Mouse (Mus musculus) liver, postnatal 0 days (tissue): Measurements from ENCODE around the gene Ankrd35. TPM values are rescaled to one million over a fixed set of nuclear protein-coding genes. Genes with fewer than 3 reads are reported as not detected.

Experiments
- ATAC-seq: fragments of 200-750 bp; cut with Nextera tagmentation; 2 replicates; pipeline ENCODE4 v1.8.0; 2017; ENCODE audit warnings: mild to moderate bottlenecking, moderate library complexity
- DNase-seq: peaks from one replicate; pipeline ENCODE4 v3.0.0-alpha.2; 2016
- H3K27ac ChIP-seq: fragments of 300-500 bp; sonication (generic); 2 replicates; pipeline ENCODE4 v1.5.1; 2014; ENCODE audit warnings: antibody characterized with exemption, moderate library complexity, mild to moderate bottlenecking, low read depth
- H3K27me3 ChIP-seq: fragments of 300-500 bp; sonication (generic); 2 replicates; pipeline ENCODE4 v1.6.1; 2014; ENCODE audit warnings: low read length, control low read depth, mixed read lengths; ENCODE audit not compliant: insufficient read depth
- H3K36me3 ChIP-seq: fragments of 300-500 bp; sonication (generic); replicated peaks from 2 replicates; pipeline ENCODE4 v1.6.1; 2014; ENCODE audit warnings: mild to moderate bottlenecking, control low read depth, low read length, moderate library complexity, mixed read lengths; ENCODE audit not compliant: insufficient read depth
- H3K4me1 ChIP-seq: fragments of 300-500 bp; sonication (generic); 2 replicates; pipeline ENCODE4 v1.6.1; 2014; ENCODE audit warnings: antibody characterized with exemption, mild to moderate bottlenecking, control low read depth; ENCODE audit not compliant: insufficient read depth
- H3K4me2 ChIP-seq: fragments of 300-500 bp; sonication (generic); 2 replicates; pipeline ENCODE4 v1.6.1; 2014; ENCODE audit warnings: low read depth, mild to moderate bottlenecking, low read length, moderate library complexity, mixed read lengths
- H3K4me3 ChIP-seq: fragments of 300-500 bp; sonication (generic); 2 replicates; pipeline ENCODE4 v1.5.1; 2014; ENCODE audit warnings: low read depth, low read length
- H3K9ac ChIP-seq: fragments of 300-500 bp; sonication (generic); replicated peaks from 2 replicates; pipeline ENCODE4 v1.6.1; 2014; ENCODE audit warnings: mild to moderate bottlenecking, moderate library complexity
- H3K9me3 ChIP-seq: fragments of 300-500 bp; sonication (generic); 2 replicates; pipeline ENCODE4 v1.6.1; 2016; ENCODE audit warnings: mild to moderate bottlenecking, control low read depth, low read length, mixed read lengths
- CTCF ChIP-seq: sonication (generic); IDR thresholded peaks from 2 replicates; pipeline ENCODE4 v1.5.1; 2016; ENCODE audit warnings: antibody characterized with exemption, low read depth
- EP300 ChIP-seq: IDR thresholded peaks from 2 replicates; pipeline ENCODE4 v1.6.1; 2016; ENCODE audit warnings: antibody characterized with exemption, low read depth, mild to moderate bottlenecking
- WGBS: fragments of 180-500 bp; shearing (Covaris S2); extraction: QIAGEN DNeasy Blood & Tissue Kit; methylation state at CpG from one replicate; pipeline ENCODE4 v1.1.7; 2014; ENCODE audit not compliant: insufficient replicate concordance; 5-methylcytosine and 5-hydroxymethylcytosine counted together
- polyA plus RNA-seq: library from polyadenylated mRNA; unstranded; fragments of >200 nt; fragmentation: Nextera tagmentation; extraction: Ambion mirVana; gene quantifications from 2 replicates; pipeline ENCODE4 v1.2.1, GENCODE M21; 2015

Ankrd35 gene
- polyA plus RNA-seq, 1 experiment from 2014 or later: 0.45 TPM

GRCm38 (mm10) chr3:96727828-96728633 lies 58.1 kb downstream of the Ankrd35 start:
- no peak; the same call in 1 of the 2 replicates for ATAC-seq

GRCm38 (mm10) chr3:96728634-96729402 lies 58.9 kb downstream of the Ankrd35 start:
- ATAC-seq (no peak), DNase-seq (no peak)
- 50% methylated on average over 7 of the region's 7 CpGs for WGBS
- H3K9me3 ChIP-seq: no peaks in the 10 kb centered on the region
- no peak for TF ChIP-seq CTCF
- H3K27me3 ChIP-seq: no peaks in the 10 kb centered on the region
- H3K9ac ChIP-seq: peak overlapping the region; percentile 96
- peaks cover 28% of the 10 kb centered on the region for H3K4me1 ChIP-seq
- H3K4me2 ChIP-seq: peak overlapping the region; percentile 82
- H3K27ac ChIP-seq: peak overlapping the region; percentile 88
- H3K36me3 ChIP-seq: peaks cover 3% of the 10 kb centered on the region
- H3K4me3 ChIP-seq: peak overlapping the region; percentile 90

More at GRCm38 (mm10) chr3:96727828-96728633, 58.1 kb downstream of the Ankrd35 start:
- Histone ChIP-seq H3K4me3 (peak overlapping the region; percentile 90), H3K4me2 (peak overlapping the region; percentile 82), H3K36me3 (peaks cover 11% of the 10 kb centered on the region), H3K9me3 (no peaks in the 10 kb centered on the region), H3K9ac (peak overlapping the region; percentile 96), H3K4me1 (peaks cover 27% of the 10 kb centered on the region), H3K27me3 (no peaks in the 10 kb centered on the region), H3K27ac (peak overlapping the region; percentile 88)
- no peak for DNase-seq
- no peak for TF ChIP-seq EP300
- 0 out of 2 replicates have a peak, but pooled peaks have one; percentile 2 for TF ChIP-seq CTCF
- 2% methylated on average over 36 of the region's 42 CpGs for WGBS

GRCm38 (mm10) chr3:96729403-96729784 lies 59.5 kb downstream of the Ankrd35 start:
- WGBS: 41% methylated on average over 3 of the region's 3 CpGs
- TF ChIP-seq EP300 (no peak), CTCF (peak; percentile 36)
- Histone ChIP-seq H3K27me3 (no peaks in the 10 kb centered on the region), H3K36me3 (no peaks in the 10 kb centered on the region), H3K27ac (no peak overlapping the region), H3K4me3 (0 out of 2 replicates have a peak overlapping the region, but pooled peaks have one; percentile 90), H3K9ac (no peak overlapping the region), H3K4me2 (peak overlapping the region; percentile 82), H3K9me3 (no peaks in the 10 kb centered on the region), H3K4me1 (peaks cover 34% of the 10 kb centered on the region)
- no peak for ATAC-seq
- DNase-seq: no peak

- no peak overlapping the region for H3K9ac ChIP-seq
- WGBS: 55% methylated on average over 5 of the region's 5 CpGs
- H3K36me3 ChIP-seq: no peaks in the 10 kb centered on the region
- H3K27me3 ChIP-seq: no peaks in the 10 kb centered on the region
- ATAC-seq (no peak), DNase-seq (no peak)
- H3K4me3 ChIP-seq: no peak overlapping the region
- H3K4me2 ChIP-seq: no peak overlapping the region
- H3K9me3 ChIP-seq: no peaks in the 10 kb centered on the region
- TF ChIP-seq EP300 (no peak), CTCF (no peak)
- H3K27ac ChIP-seq: no peak overlapping the region
- H3K4me1 ChIP-seq: peaks cover 37% of the 10 kb centered on the region
Measured at GRCm38 (mm10) chr3:96730785-96731184, 60.9 kb downstream of the Ankrd35 start.

- H3K27me3 ChIP-seq: no peaks in the 10 kb centered on the region
- no peak for DNase-seq
- no peak for ATAC-seq
- no peak overlapping the region for H3K4me2 ChIP-seq
- no peak overlapping the region for H3K27ac ChIP-seq
- no peak overlapping the region for H3K9ac ChIP-seq
- peaks cover 34% of the 10 kb centered on the region for H3K4me1 ChIP-seq
- TF ChIP-seq EP300 (no peak), CTCF (no peak)
- H3K9me3 ChIP-seq: no peaks in the 10 kb centered on the region
- H3K36me3 ChIP-seq: no peaks in the 10 kb centered on the region
- H3K4me3 ChIP-seq: no peak overlapping the region
- WGBS: 82% methylated on average over 1 of the region's 1 CpGs
Measured at GRCm38 (mm10) chr3:96733984-96734383, 64.1 kb downstream of the Ankrd35 start.

GRCm38 (mm10) chr3:96735200-96735599 lies 65.3 kb downstream of the Ankrd35 start:
- H3K9me3 ChIP-seq: no peaks in the 10 kb centered on the region
- no peak overlapping the region for H3K4me3 ChIP-seq
- no peak overlapping the region for H3K4me2 ChIP-seq
- peaks cover 25% of the 10 kb centered on the region for H3K4me1 ChIP-seq
- ATAC-seq: no peak
- 80% methylated on average over 2 of the region's 2 CpGs for WGBS
- H3K27ac ChIP-seq: no peak overlapping the region
- DNase-seq: no peak
- no peaks in the 10 kb centered on the region for H3K27me3 ChIP-seq
- no peaks in the 10 kb centered on the region for H3K36me3 ChIP-seq
- no peak for TF ChIP-seq CTCF
- TF ChIP-seq EP300: no peak
- H3K9ac ChIP-seq: no peak overlapping the region
